Mouse (Mus musculus): Measurements from ENCODE around the gene Cltc. TPM values are rescaled to one million over a fixed set of nuclear protein-coding genes. Genes with fewer than 3 reads are reported as not detected.
A peak's percentile ranks its signal among the peaks of the same experiment; 100 is the strongest.
"Not testable (repeated sequence)": the region's sequence is repeated elsewhere in the genome, so short reads cannot be mapped to it uniquely, and the experiment has no call there.

Gene Cltc
- 100 to 1,000 TPM; 258 to 298 TPM for total RNA-seq (2021)
- long read RNA-seq, experiment 1, full-length matches to known transcripts: 21 of 37 reads
- long read RNA-seq, experiment 1, partial matches to known transcripts: 11 of 37 reads
- long read RNA-seq, experiment 1, other reads (novel, unspliced or antisense): 5 of 37 reads
- long read RNA-seq, experiment 2, full-length matches to known transcripts: 16 of 53 reads
- long read RNA-seq, experiment 2, partial matches to known transcripts: 35 of 53 reads
- long read RNA-seq, experiment 2, other reads (novel, unspliced or antisense): 2 of 53 reads

- peak; percentile 92 to 95 for DNase-seq (ENCODE audit: low spot score in 2 of 2)
Measured at GRCm38 (mm10) chr11:86757480-86758371, at the start of gene Cltc. TSS of gene Cltc (minus strand) at chr11:86757565.

- peak; percentile 31 to 37 for DNase-seq (ENCODE audit: low spot score in 2 of 2)
Measured at GRCm38 (mm10) chr11:86807001-86807477, 49.7 kb upstream of the Cltc start.

- DNase-seq (ENCODE audit: low spot score in 2 of 2): no peak
Measured at GRCm38 (mm10) chr11:86794161-86794560, 36.8 kb upstream of the Cltc start.

GRCm38 (mm10) chr11:86787436-86787835, 30.1 kb upstream of the Cltc start:
- DNase-seq (ENCODE audit: low spot score in 2 of 2): not testable (repeated sequence)

GRCm38 (mm10) chr11:86785767-86786166, 28.4 kb upstream of the Cltc start:
- no peak for DNase-seq (ENCODE audit: low spot score in 2 of 2)

- DNase-seq (ENCODE audit: low spot score in 2 of 2): no peak
Measured at GRCm38 (mm10) chr11:86769884-86770283, 12.5 kb upstream of the Cltc start.

- no peak for DNase-seq (ENCODE audit: low spot score in 2 of 2)
Measured at GRCm38 (mm10) chr11:86764501-86764900, 7.1 kb upstream of the Cltc start.

- not testable (repeated sequence) for DNase-seq (ENCODE audit: low spot score in 2 of 2)
Measured at GRCm38 (mm10) chr11:86763127-86763526, 5.8 kb upstream of the Cltc start.

- no peak for DNase-seq (ENCODE audit: low spot score in 2 of 2)
Measured at GRCm38 (mm10) chr11:86760357-86760756, 3.0 kb upstream of the Cltc start.

GRCm38 (mm10) chr11:86759886-86760285, 2.5 kb upstream of the Cltc start:
- no peak for DNase-seq (ENCODE audit: low spot score in 2 of 2)

GRCm38 (mm10) chr11:86759226-86759625, 1.9 kb upstream of the Cltc start:
- DNase-seq (ENCODE audit: low spot score in 2 of 2): no peak

GRCm38 (mm10) chr11:86758559-86758958, 1.2 kb upstream of the Cltc start:
- no peak for DNase-seq (ENCODE audit: low spot score in 2 of 2)

GRCm38 (mm10) chr11:86757142-86757479, 254 bp downstream of the Cltc start:
- DNase-seq (ENCODE audit: low spot score in 2 of 2): no peak

GRCm38 (mm10) chr11:86756156-86757141, 916 bp downstream of the Cltc start:
- peak; percentile 46 to 58 for DNase-seq (ENCODE audit: low spot score in 2 of 2)

- no peak for DNase-seq (ENCODE audit: low spot score in 2 of 2)
Measured at GRCm38 (mm10) chr11:86752404-86752803, 5.0 kb downstream of the Cltc start.

- DNase-seq (ENCODE audit: low spot score in 2 of 2): no peak
Measured at GRCm38 (mm10) chr11:86751010-86751409, 6.4 kb downstream of the Cltc start.

- no peak for DNase-seq (ENCODE audit: low spot score in 2 of 2)
Measured at GRCm38 (mm10) chr11:86749776-86750423, 7.5 kb downstream of the Cltc start.

GRCm38 (mm10) chr11:86745634-86746404, 11.5 kb downstream of the Cltc start:
- no peak for DNase-seq (ENCODE audit: low spot score in 2 of 2)

GRCm38 (mm10) chr11:86742605-86743004, 14.8 kb downstream of the Cltc start:
- DNase-seq (ENCODE audit: low spot score in 2 of 2): no peak

GRCm38 (mm10) chr11:86741505-86741904, 15.9 kb downstream of the Cltc start:
- DNase-seq (ENCODE audit: low spot score in 2 of 2): no peak
